Mouse (Mus musculus) CD4-positive, CD25-positive, alpha-beta regulatory T cell, adult 4 months (primary cell): ENCODE data around the gene Stat5b. TPM values are rescaled to one million over a fixed set of nuclear protein-coding genes. Genes with fewer than 3 reads are reported as not detected.

Experiments used
- ATAC-seq: one replicate; pipeline ENCODE4 v1.8.0; 2017
- polyA plus RNA-seq, 2 experiments: library from polyadenylated mRNA; unstranded; fragments of 100-300 nt; shearing (Covaris generic); gene quantifications; one replicate each; pipeline ENCODE4 v1.2.1; 2017

Stat5b gene
- 10 to 100 TPM; 39.3 to 53.2 TPM for polyA plus RNA-seq

GRCm38 (mm10) chr11:100850038-100850777, at the start of gene Stat5b:
TSS of gene Stat5b (minus strand) at chr11:100850724.
- peak; percentile 40 for ATAC-seq

GRCm38 (mm10) chr11:100898441-100899199, 48.1 kb upstream of the Stat5b start:
- no peak for ATAC-seq

GRCm38 (mm10) chr11:100897294-100898231, 47.0 kb upstream of the Stat5b start:
- ATAC-seq, result peak; percentile 77

- ATAC-seq, result no peak
These were observed 45.6 kb upstream of the Stat5b start for GRCm38 (mm10) chr11:100896078-100896477.

- ATAC-seq, result no peak
These were observed 43.8 kb upstream of the Stat5b start for GRCm38 (mm10) chr11:100894146-100894918.

- ATAC-seq, result peak; percentile 79
These were observed 43.0 kb upstream of the Stat5b start for GRCm38 (mm10) chr11:100893482-100893881.

- ATAC-seq, result no peak
These were observed 41.9 kb upstream of the Stat5b start for GRCm38 (mm10) chr11:100892435-100892834.

GRCm38 (mm10) chr11:100891256-100892123, 41.0 kb upstream of the Stat5b start:
- peak; percentile 65 for ATAC-seq

GRCm38 (mm10) chr11:100890481-100890880, 40.0 kb upstream of the Stat5b start:
- ATAC-seq, result no peak

GRCm38 (mm10) chr11:100888348-100888820, 37.9 kb upstream of the Stat5b start:
- no peak for ATAC-seq

- ATAC-seq, result no peak
These were observed 37.2 kb upstream of the Stat5b start for GRCm38 (mm10) chr11:100887764-100888163.

GRCm38 (mm10) chr11:100887236-100887635, 36.7 kb upstream of the Stat5b start:
- ATAC-seq, result no peak

GRCm38 (mm10) chr11:100886188-100886740, 35.7 kb upstream of the Stat5b start:
- ATAC-seq, result no peak

- ATAC-seq, result no peak
These were observed 34.9 kb upstream of the Stat5b start for GRCm38 (mm10) chr11:100885472-100885871.

- no peak for ATAC-seq
These were observed 33.1 kb upstream of the Stat5b start for GRCm38 (mm10) chr11:100883640-100884039.

GRCm38 (mm10) chr11:100879321-100880078, 29.0 kb upstream of the Stat5b start:
- ATAC-seq, result no peak

GRCm38 (mm10) chr11:100875761-100876160, 25.2 kb upstream of the Stat5b start:
- ATAC-seq, result no peak

GRCm38 (mm10) chr11:100870968-100871350, 20.4 kb upstream of the Stat5b start:
- ATAC-seq, result no peak

GRCm38 (mm10) chr11:100870256-100870967, 19.9 kb upstream of the Stat5b start:
- no peak for ATAC-seq
